In the genomic region with DNA sequence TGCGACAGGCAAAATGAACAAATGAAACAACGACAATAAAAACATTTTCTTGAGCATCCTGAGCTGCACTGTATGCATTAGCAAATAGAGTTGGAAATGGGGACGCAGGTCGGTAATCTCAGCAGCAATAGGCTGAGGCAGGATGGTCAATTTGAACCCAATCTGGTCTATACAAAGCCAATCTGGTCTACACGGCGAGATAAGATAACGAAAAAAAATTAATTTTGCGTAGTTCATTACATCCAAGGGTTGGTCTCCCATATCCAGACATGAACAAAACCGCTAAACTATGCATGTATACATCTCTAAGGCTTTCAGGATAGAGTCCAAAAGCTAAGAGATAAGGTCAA, we compare ENCODE assay signal across 8 mouse cellular contexts. TPM values are rescaled to one million over a fixed set of nuclear protein-coding genes. Genes with fewer than 3 reads are reported as not detected.
DNase-seq lines count a peak whose midpoint lies in the region; ATAC-seq lines count a peak whose summit lies in the region.

No protein-coding gene starts in this region.

- no peaks in the 10 kb centered on the region for H3K9me3 ChIP-seq in kidney, embryonic 15.5 days (replicated peaks)
- no peaks in the 10 kb centered on the region for H3K9me3 ChIP-seq in hindbrain, embryonic 13.5 days
- no peaks in the 10 kb centered on the region for H3K9me3 ChIP-seq in midbrain, embryonic 13.5 days

- WGBS in kidney, embryonic 15.5 days: 22% methylated on average over 9 of the region's 9 CpGs
- 22% methylated on average over 9 of the region's 9 CpGs for WGBS in hindbrain, embryonic 13.5 days
- 28% methylated on average over 9 of the region's 9 CpGs for WGBS in midbrain, embryonic 13.5 days

- peak overlapping the region; percentile 73 for H3K9ac ChIP-seq in kidney, embryonic 15.5 days
- H3K9ac ChIP-seq in hindbrain, embryonic 13.5 days: peak overlapping the region; percentile 85
- H3K9ac ChIP-seq in midbrain, embryonic 13.5 days (replicated peaks): peak overlapping the region; percentile 84

- H3K4me2 ChIP-seq in kidney, embryonic 15.5 days: peak overlapping the region; percentile 82
- H3K4me2 ChIP-seq in hindbrain, embryonic 13.5 days: peak overlapping the region; percentile 77
- H3K4me2 ChIP-seq in midbrain, embryonic 13.5 days (replicated peaks): peak overlapping the region; percentile 75

- no peaks in the 10 kb centered on the region for H3K27me3 ChIP-seq in kidney, embryonic 15.5 days
- no peaks in the 10 kb centered on the region for H3K27me3 ChIP-seq in hindbrain, embryonic 13.5 days
- H3K27me3 ChIP-seq in midbrain, embryonic 13.5 days: no peaks in the 10 kb centered on the region

- ATAC-seq in kidney, embryonic 15.5 days (replicated peaks; ENCODE audit: low FRiP score): peak; percentile 36
- peak; percentile 62 for ATAC-seq in hindbrain, embryonic 13.5 days (ENCODE audit: low FRiP score)
- no peak; the same call in 1 of the 2 replicates for ATAC-seq in midbrain, embryonic 13.5 days

- no peak for DNase-seq in kidney, postnatal 4 days
- peak; percentile 2 for DNase-seq in c-Kit-negative CD71-positive TER-119-positive erythroid progenitor cells, embryonic 14.5 days (ENCODE audit: low read depth, low spot score)
- DNase-seq in right cerebral cortex, postnatal 10 days (ENCODE audit: low spot score in 2 of 2): no peak
- DNase-seq in urinary bladder, postnatal 36 days (ENCODE audit: low spot score in 2 of 2): no peak
- no peak for DNase-seq in kidney, adult 8-10 months

- no peaks in the 10 kb centered on the region for H3K36me3 ChIP-seq in kidney, embryonic 15.5 days
- H3K36me3 ChIP-seq in hindbrain, embryonic 13.5 days: peaks cover 3% of the 10 kb centered on the region
- no peaks in the 10 kb centered on the region for H3K36me3 ChIP-seq in midbrain, embryonic 13.5 days

- no peaks in the 10 kb centered on the region for H3K4me1 ChIP-seq in kidney, embryonic 15.5 days
- H3K4me1 ChIP-seq in hindbrain, embryonic 13.5 days (replicated peaks): peaks cover 20% of the 10 kb centered on the region; the same call in 1 of the 2 replicates
- peaks cover 20% of the 10 kb centered on the region for H3K4me1 ChIP-seq in midbrain, embryonic 13.5 days (replicated peaks)

- peak overlapping the region; percentile 84 for H3K27ac ChIP-seq in kidney, embryonic 15.5 days
- peak overlapping the region; percentile 90 for H3K27ac ChIP-seq in hindbrain, embryonic 13.5 days
- peak overlapping the region; percentile 92 for H3K27ac ChIP-seq in midbrain, embryonic 13.5 days

- H3K4me3 ChIP-seq in kidney, embryonic 15.5 days (replicated peaks): peak overlapping the region; percentile 93
- H3K4me3 ChIP-seq in hindbrain, embryonic 13.5 days: peak overlapping the region; percentile 92
- H3K4me3 ChIP-seq in midbrain, embryonic 13.5 days (replicated peaks): peak overlapping the region; percentile 90

RNA-seq across cellular contexts. Expression of a gene that starts 0.4 kb away (rescaled TPM):
- polyA plus RNA-seq in kidney, embryonic 15.5 days (2015; fragmentation: Nextera tagmentation; extraction: Ambion mirVana): 23.7 and 24.0 TPM in 2 replicates
- 24.6 and 25.8 TPM in 2 replicates for polyA plus RNA-seq in hindbrain, embryonic 13.5 days (2015; fragmentation: Nextera tagmentation; extraction: Ambion mirVana)
- polyA plus RNA-seq in midbrain, embryonic 13.5 days (2015; fragmentation: Nextera tagmentation; extraction: Ambion mirVana): 25.0 and 26.3 TPM in 2 replicates
